Mouse (Mus musculus): ENCODE data around the gene Myh11. TPM values are rescaled to one million over a fixed set of nuclear protein-coding genes. Genes with fewer than 3 reads are reported as not detected.

Gene Myh11
- total RNA-seq, 1 experiment, result 0.76 TPM

DNA sequence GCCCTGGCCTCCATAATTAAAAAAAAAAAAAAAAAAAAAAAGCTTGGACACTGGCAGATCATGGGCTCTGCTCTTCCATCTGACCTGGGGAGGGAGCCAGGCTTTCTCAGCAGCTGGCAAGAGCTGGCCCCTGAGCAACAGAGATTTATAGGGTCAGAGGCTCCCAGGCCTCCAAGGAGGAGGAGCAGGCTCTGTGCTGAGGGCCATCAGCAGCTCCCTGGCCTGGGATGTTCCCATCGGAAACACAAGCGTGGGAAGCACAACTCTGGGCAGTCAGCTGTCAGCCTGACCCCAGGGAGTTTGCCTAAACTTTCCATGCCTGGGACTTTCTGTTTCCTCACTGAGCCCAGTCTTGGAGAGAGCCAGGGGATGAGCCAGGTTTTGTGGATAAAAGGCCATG, 32.3 kb downstream of the Myh11 start:
- no peak overlapping the region for H3K27ac ChIP-seq (ENCODE audit: insufficient read depth, low read depth, low read length, poor library complexity, severe bottlenecking)
- no peaks in the 10 kb centered on the region for H3K9me3 ChIP-seq (ENCODE audit: control insufficient read depth, insufficient read depth, low read depth, low read length)
- TF ChIP-seq ZNF384 (IDR thresholded peaks at IDR 0.05; ENCODE audit: low read depth, low read length) (no peak), ZC3H11A (IDR thresholded peaks at IDR 0.05; ENCODE audit: borderline replicate concordance, low read depth, low read length) (no peak), MAFK (IDR thresholded peaks at IDR 0.05; ENCODE audit: insufficient read depth, low read depth, low read length) (no peak), HCFC1 (IDR thresholded peaks at IDR 0.05; ENCODE audit: borderline replicate concordance, insufficient read depth, low read length) (no peak), CHD2 (IDR thresholded peaks at IDR 0.05; ENCODE audit: low read depth, low read length) (no peak)
- no peak for DNase-seq (ENCODE audit: low read depth, low spot score)
- no peak overlapping the region for H3K4me3 ChIP-seq (ENCODE audit: insufficient read depth in 1 of 2, low read depth in 1 of 2, low read length in 2 of 2, poor library complexity in 1 of 2, severe bottlenecking in 1 of 2)
- no peaks in the 10 kb centered on the region for H3K36me3 ChIP-seq (ENCODE audit: control insufficient read depth, insufficient read depth, low read length, poor library complexity, severe bottlenecking)
- H3K9ac ChIP-seq (ENCODE audit: insufficient read depth, low read depth, low read length, poor library complexity, severe bottlenecking), result no peak overlapping the region
- no peaks in the 10 kb centered on the region for H3K4me1 ChIP-seq (ENCODE audit: control insufficient read depth in 2 of 2, insufficient read depth in 2 of 2, low read length in 2 of 2, poor library complexity in 1 of 2)
- in situ Hi-C loops (cut with MboI; ENCODE audit: low sequenced_read_pairs in 2 of 2, unreplicated experiment in 2 of 2), result no loop called here

DNA sequence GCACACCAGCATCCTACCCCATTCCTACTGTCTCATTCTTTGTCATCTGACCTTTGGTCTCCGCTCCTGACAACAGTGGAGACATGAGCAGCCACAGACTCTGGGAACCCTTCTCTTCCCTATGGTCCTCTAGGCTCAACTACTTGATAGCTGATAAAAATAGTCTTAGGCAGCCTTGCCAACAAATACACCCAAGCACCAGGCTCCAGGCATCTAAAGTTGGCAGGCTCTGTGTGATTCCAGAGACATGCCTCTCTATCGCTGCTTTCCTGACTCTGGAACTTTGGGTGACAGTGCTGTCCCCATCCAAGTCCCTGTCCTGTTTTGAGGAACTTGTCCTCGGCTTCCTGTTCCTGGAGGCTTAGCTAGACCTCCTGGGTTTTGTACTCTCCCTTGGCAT, 37.6 kb downstream of the Myh11 start:
- H3K9me3 ChIP-seq (ENCODE audit: control insufficient read depth, insufficient read depth, low read depth, low read length), result no peaks in the 10 kb centered on the region
- in situ Hi-C loops (cut with MboI; ENCODE audit: low sequenced_read_pairs in 2 of 2, unreplicated experiment in 2 of 2), result no loop called here
- H3K4me3 ChIP-seq (ENCODE audit: insufficient read depth in 1 of 2, low read depth in 1 of 2, low read length in 2 of 2, poor library complexity in 1 of 2, severe bottlenecking in 1 of 2), result no peak overlapping the region
- no peak for DNase-seq (ENCODE audit: low read depth, low spot score)
- H3K27ac ChIP-seq (ENCODE audit: insufficient read depth, low read depth, low read length, poor library complexity, severe bottlenecking), result no peak overlapping the region
- H3K36me3 ChIP-seq (ENCODE audit: control insufficient read depth, insufficient read depth, low read length, poor library complexity, severe bottlenecking), result no peaks in the 10 kb centered on the region
- TF ChIP-seq ZNF384 (IDR thresholded peaks at IDR 0.05; ENCODE audit: low read depth, low read length), result no peak
- TF ChIP-seq CHD2 (IDR thresholded peaks at IDR 0.05; ENCODE audit: low read depth, low read length), result no peak
- no peak for TF ChIP-seq HCFC1 (IDR thresholded peaks at IDR 0.05; ENCODE audit: borderline replicate concordance, insufficient read depth, low read length)
- TF ChIP-seq MAFK (IDR thresholded peaks at IDR 0.05; ENCODE audit: insufficient read depth, low read depth, low read length), result no peak
- TF ChIP-seq ZC3H11A (IDR thresholded peaks at IDR 0.05; ENCODE audit: borderline replicate concordance, low read depth, low read length), result no peak
- H3K4me1 ChIP-seq (ENCODE audit: control insufficient read depth in 2 of 2, insufficient read depth in 2 of 2, low read length in 2 of 2, poor library complexity in 1 of 2), result no peaks in the 10 kb centered on the region
- no peak overlapping the region for H3K9ac ChIP-seq (ENCODE audit: insufficient read depth, low read depth, low read length, poor library complexity, severe bottlenecking)

DNA sequence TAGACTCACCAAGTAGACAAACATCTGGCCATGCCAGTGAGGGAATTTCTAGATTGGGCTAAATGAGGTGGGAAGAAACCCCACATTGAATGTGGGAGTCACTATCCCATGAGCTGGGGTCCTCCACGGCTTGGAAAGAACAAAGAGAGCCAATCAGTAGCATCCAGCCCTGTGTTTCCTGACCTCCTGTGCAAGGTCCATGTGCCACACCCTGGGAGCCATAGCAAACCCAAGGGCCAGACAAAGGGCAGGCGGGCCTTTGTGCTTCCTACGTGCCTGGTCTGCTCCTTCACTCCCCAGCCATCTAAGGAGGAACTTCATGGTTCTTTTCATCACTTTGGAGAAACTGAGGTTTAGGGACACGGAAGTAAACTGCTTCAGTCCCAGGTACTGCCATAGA, 38.3 kb downstream of the Myh11 start:
- Histone ChIP-seq H3K9ac (ENCODE audit: insufficient read depth, low read depth, low read length, poor library complexity, severe bottlenecking) (no peak overlapping the region), H3K36me3 (ENCODE audit: control insufficient read depth, insufficient read depth, low read length, poor library complexity, severe bottlenecking) (no peaks in the 10 kb centered on the region), H3K4me1 (ENCODE audit: control insufficient read depth in 2 of 2, insufficient read depth in 2 of 2, low read length in 2 of 2, poor library complexity in 1 of 2) (no peaks in the 10 kb centered on the region), H3K4me3 (ENCODE audit: insufficient read depth in 1 of 2, low read depth in 1 of 2, low read length in 2 of 2, poor library complexity in 1 of 2, severe bottlenecking in 1 of 2) (no peak overlapping the region), H3K9me3 (ENCODE audit: control insufficient read depth, insufficient read depth, low read depth, low read length) (no peaks in the 10 kb centered on the region), H3K27ac (ENCODE audit: insufficient read depth, low read depth, low read length, poor library complexity, severe bottlenecking) (no peak overlapping the region)
- in situ Hi-C loops (cut with MboI; ENCODE audit: low sequenced_read_pairs in 2 of 2, unreplicated experiment in 2 of 2), result no loop called here
- no peak for DNase-seq (ENCODE audit: low read depth, low spot score)
- TF ChIP-seq ZNF384 (IDR thresholded peaks at IDR 0.05; ENCODE audit: low read depth, low read length), result no peak
- TF ChIP-seq MAFK (IDR thresholded peaks at IDR 0.05; ENCODE audit: insufficient read depth, low read depth, low read length), result no peak
- TF ChIP-seq ZC3H11A (IDR thresholded peaks at IDR 0.05; ENCODE audit: borderline replicate concordance, low read depth, low read length), result no peak
- TF ChIP-seq HCFC1 (IDR thresholded peaks at IDR 0.05; ENCODE audit: borderline replicate concordance, insufficient read depth, low read length), result no peak
- TF ChIP-seq CHD2 (IDR thresholded peaks at IDR 0.05; ENCODE audit: low read depth, low read length), result no peak

DNA sequence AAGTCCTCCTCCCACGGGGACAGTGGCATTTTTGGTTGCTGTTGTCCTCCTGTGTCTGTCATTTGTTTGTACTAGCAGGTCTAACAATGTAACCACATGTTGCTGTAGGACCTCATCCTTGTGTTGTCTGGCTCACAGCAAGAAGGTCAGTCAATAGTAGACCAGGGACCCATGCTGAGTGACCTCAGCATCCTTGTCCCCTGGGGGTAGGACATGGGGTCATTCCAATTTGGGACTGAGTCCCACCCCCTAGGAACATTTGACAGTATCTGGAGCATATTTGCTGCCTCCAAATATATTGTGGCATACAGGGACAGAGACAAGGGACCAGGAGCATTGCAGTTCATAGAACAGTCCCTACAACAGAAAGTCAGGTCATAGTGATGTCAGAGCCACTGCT, 41.3 kb downstream of the Myh11 start:
- no peak overlapping the region for H3K9ac ChIP-seq (ENCODE audit: insufficient read depth, low read depth, low read length, poor library complexity, severe bottlenecking)
- DNase-seq (ENCODE audit: low read depth, low spot score), result no peak
- TF ChIP-seq MAFK (IDR thresholded peaks at IDR 0.05; ENCODE audit: insufficient read depth, low read depth, low read length) (no peak), ZC3H11A (IDR thresholded peaks at IDR 0.05; ENCODE audit: borderline replicate concordance, low read depth, low read length) (no peak), ZNF384 (IDR thresholded peaks at IDR 0.05; ENCODE audit: low read depth, low read length) (no peak), HCFC1 (IDR thresholded peaks at IDR 0.05; ENCODE audit: borderline replicate concordance, insufficient read depth, low read length) (no peak), CHD2 (IDR thresholded peaks at IDR 0.05; ENCODE audit: low read depth, low read length) (no peak)
- in situ Hi-C loops (cut with MboI; ENCODE audit: low sequenced_read_pairs in 2 of 2, unreplicated experiment in 2 of 2), result no loop called here
- H3K27ac ChIP-seq (ENCODE audit: insufficient read depth, low read depth, low read length, poor library complexity, severe bottlenecking), result no peak overlapping the region
- no peak overlapping the region for H3K4me3 ChIP-seq (ENCODE audit: insufficient read depth in 1 of 2, low read depth in 1 of 2, low read length in 2 of 2, poor library complexity in 1 of 2, severe bottlenecking in 1 of 2)
- H3K36me3 ChIP-seq (ENCODE audit: control insufficient read depth, insufficient read depth, low read length, poor library complexity, severe bottlenecking), result no peaks in the 10 kb centered on the region
- H3K9me3 ChIP-seq (ENCODE audit: control insufficient read depth, insufficient read depth, low read depth, low read length), result no peaks in the 10 kb centered on the region
- no peaks in the 10 kb centered on the region for H3K4me1 ChIP-seq (ENCODE audit: control insufficient read depth in 2 of 2, insufficient read depth in 2 of 2, low read length in 2 of 2, poor library complexity in 1 of 2)

DNA sequence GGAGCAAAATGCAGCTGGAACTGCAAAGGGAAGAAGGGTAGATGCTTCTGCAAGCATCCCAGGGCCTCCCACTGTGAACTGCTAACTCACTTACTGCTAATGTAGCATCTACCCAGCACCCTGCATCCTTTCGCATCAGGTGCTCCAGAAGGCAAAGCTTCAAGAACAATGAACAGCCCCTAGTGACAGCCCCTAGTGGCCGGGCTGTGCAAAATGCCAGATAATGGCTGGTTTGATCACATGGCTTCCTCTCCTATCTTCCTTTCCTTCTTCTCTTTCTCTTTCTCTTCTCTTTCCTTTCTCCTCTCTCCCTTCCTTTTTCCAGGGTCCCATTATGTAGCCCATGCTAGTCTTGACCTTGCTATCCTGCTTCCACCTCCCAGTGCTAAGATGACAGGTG, 48.6 kb downstream of the Myh11 start:
- no peak for TF ChIP-seq ZC3H11A (IDR thresholded peaks at IDR 0.05; ENCODE audit: borderline replicate concordance, low read depth, low read length)
- no peak for TF ChIP-seq CHD2 (IDR thresholded peaks at IDR 0.05; ENCODE audit: low read depth, low read length)
- TF ChIP-seq ZNF384 (IDR thresholded peaks at IDR 0.05; ENCODE audit: low read depth, low read length), result no peak
- TF ChIP-seq MAFK (IDR thresholded peaks at IDR 0.05; ENCODE audit: insufficient read depth, low read depth, low read length), result no peak
- no peak for TF ChIP-seq HCFC1 (IDR thresholded peaks at IDR 0.05; ENCODE audit: borderline replicate concordance, insufficient read depth, low read length)
- in situ Hi-C loops (cut with MboI; ENCODE audit: low sequenced_read_pairs in 2 of 2, unreplicated experiment in 2 of 2), result no loop called here
- peak; percentile 31 for DNase-seq (ENCODE audit: low read depth, low spot score)
- no peak overlapping the region for H3K9ac ChIP-seq (ENCODE audit: insufficient read depth, low read depth, low read length, poor library complexity, severe bottlenecking)
- no peaks in the 10 kb centered on the region for H3K9me3 ChIP-seq (ENCODE audit: control insufficient read depth, insufficient read depth, low read depth, low read length)
- no peaks in the 10 kb centered on the region for H3K36me3 ChIP-seq (ENCODE audit: control insufficient read depth, insufficient read depth, low read length, poor library complexity, severe bottlenecking)
- H3K27ac ChIP-seq (ENCODE audit: insufficient read depth, low read depth, low read length, poor library complexity, severe bottlenecking), result no peak overlapping the region
- no peaks in the 10 kb centered on the region for H3K4me1 ChIP-seq (ENCODE audit: control insufficient read depth in 2 of 2, insufficient read depth in 2 of 2, low read length in 2 of 2, poor library complexity in 1 of 2)
- no peak overlapping the region for H3K4me3 ChIP-seq (ENCODE audit: insufficient read depth in 1 of 2, low read depth in 1 of 2, low read length in 2 of 2, poor library complexity in 1 of 2, severe bottlenecking in 1 of 2)

Data from ES-E14 (cell line).